Mouse (Mus musculus) liver, embryonic 12.5 days (tissue): ENCODE measurements around the gene Prelid3b. TPM values are rescaled to one million over a fixed set of nuclear protein-coding genes. Genes with fewer than 3 reads are reported as not detected.

ENCODE experiments used
- ATAC-seq: fragments of 200-750 bp; cut with Nextera tagmentation; 2 replicates; pipeline ENCODE4 v1.8.0; 2017; ENCODE audit warnings: moderate number of reproducible peaks, mild to moderate bottlenecking, moderate library complexity
- H3K27ac ChIP-seq: fragments of 300-500 bp; sonication (generic); 2 replicates; pipeline ENCODE4 v1.5.1; 2016; ENCODE audit warnings: mild to moderate bottlenecking
- H3K27me3 ChIP-seq: fragments of 300-500 bp; sonication (generic); replicated peaks from 2 replicates; pipeline ENCODE4 v1.6.1; 2016; ENCODE audit warnings: mild to moderate bottlenecking, moderate library complexity
- H3K36me3 ChIP-seq: fragments of 300-500 bp; sonication (generic); 2 replicates; pipeline ENCODE4 v1.6.1; 2016; ENCODE audit warnings: mild to moderate bottlenecking, moderate library complexity
- H3K4me1 ChIP-seq: fragments of 300-500 bp; sonication (generic); 2 replicates; pipeline ENCODE4 v1.6.1; 2016
- H3K4me2 ChIP-seq: fragments of 300-500 bp; sonication (generic); 2 replicates; pipeline ENCODE4 v1.6.1; 2016; ENCODE audit warnings: mild to moderate bottlenecking, moderate library complexity
- H3K4me3 ChIP-seq: fragments of 300-500 bp; sonication (generic); 2 replicates; pipeline ENCODE4 v1.5.1; 2016; ENCODE audit warnings: mild to moderate bottlenecking, moderate library complexity
- H3K9ac ChIP-seq: fragments of 300-500 bp; sonication (generic); 2 replicates; pipeline ENCODE4 v1.6.1; 2016; ENCODE audit warnings: mild to moderate bottlenecking, moderate library complexity
- H3K9me3 ChIP-seq: fragments of 300-500 bp; sonication (generic); replicated peaks from 2 replicates; pipeline ENCODE4 v1.6.1; 2016; ENCODE audit warnings: mild to moderate bottlenecking, moderate library complexity
- WGBS: fragments of 180-500 bp; shearing (Covaris S2); methylation state at CpG from one replicate; pipeline ENCODE4 v1.1.7; 2016; ENCODE audit not compliant: insufficient replicate concordance; 5-methylcytosine and 5-hydroxymethylcytosine counted together
- polyA plus RNA-seq: library from polyadenylated mRNA; unstranded; fragments of >200 nt; fragmentation: Nextera tagmentation; extraction: Ambion mirVana; gene quantifications from 2 replicates; pipeline ENCODE4 v1.2.1, GENCODE M21; 2016

Prelid3b gene
- polyA plus RNA-seq, 1 experiment from 2014 or later: 113 TPM

- no peak overlapping the region for H3K4me2 ChIP-seq
- 52% methylated on average over 2 of the region's 2 CpGs for WGBS
- H3K36me3 ChIP-seq: no peaks in the 10 kb centered on the region
- no peak overlapping the region for H3K4me3 ChIP-seq
- no peak overlapping the region for H3K27ac ChIP-seq
- H3K9ac ChIP-seq: no peak overlapping the region
- H3K4me1 ChIP-seq: no peaks in the 10 kb centered on the region
- ATAC-seq: no peak
- H3K9me3 ChIP-seq: no peaks in the 10 kb centered on the region
- H3K27me3 ChIP-seq: no peaks in the 10 kb centered on the region
Observed at GRCm38 (mm10) chr2:174492858-174493257, 20.0 kb upstream of the Prelid3b start.

- WGBS: 64% methylated on average over 5 of the region's 5 CpGs
- Histone ChIP-seq H3K36me3 (no peaks in the 10 kb centered on the region), H3K4me2 (no peak overlapping the region), H3K9me3 (no peaks in the 10 kb centered on the region), H3K4me3 (no peak overlapping the region), H3K27ac (no peak overlapping the region), H3K27me3 (0 out of 2 replicates have a peak, but pooled peaks cover 2% of the 10 kb centered on the region), H3K4me1 (no peaks in the 10 kb centered on the region), H3K9ac (no peak overlapping the region)
- ATAC-seq: no peak
Observed at GRCm38 (mm10) chr2:174487005-174487404, 14.1 kb upstream of the Prelid3b start.

GRCm38 (mm10) chr2:174478746-174479145 is 5.9 kb upstream of the Prelid3b start:
- H3K27ac ChIP-seq: no peak overlapping the region
- no peak for ATAC-seq
- WGBS: 60% methylated on average over 5 of the region's 5 CpGs

GRCm38 (mm10) chr2:174477543-174478319 is 4.8 kb upstream of the Prelid3b start:
- H3K36me3 ChIP-seq: no peaks in the 10 kb centered on the region
- H3K9me3 ChIP-seq: no peaks in the 10 kb centered on the region
- peaks cover 11% of the 10 kb centered on the region for H3K4me1 ChIP-seq
- H3K9ac ChIP-seq: no peak overlapping the region
- no peak overlapping the region for H3K4me3 ChIP-seq
- H3K27ac ChIP-seq: no peak overlapping the region
- H3K4me2 ChIP-seq: no peak overlapping the region
- WGBS: 58% methylated on average over 3 of the region's 3 CpGs
- peaks cover 10% of the 10 kb centered on the region; the same call in 1 of the 2 replicates for H3K27me3 ChIP-seq
- ATAC-seq: no peak

More at GRCm38 (mm10) chr2:174478746-174479145, 5.9 kb upstream of the Prelid3b start:
- no peak overlapping the region for H3K9ac ChIP-seq
- no peak overlapping the region for H3K4me2 ChIP-seq
- H3K4me1 ChIP-seq: peaks cover 5% of the 10 kb centered on the region
- H3K27me3 ChIP-seq: peaks cover 10% of the 10 kb centered on the region; the same call in 1 of the 2 replicates
- no peaks in the 10 kb centered on the region for H3K36me3 ChIP-seq
- no peaks in the 10 kb centered on the region for H3K9me3 ChIP-seq
- no peak overlapping the region for H3K4me3 ChIP-seq

- Histone ChIP-seq H3K9ac (peak overlapping the region; percentile 92), H3K27me3 (0 out of 2 replicates have a peak, but pooled peaks cover 4% of the 10 kb centered on the region), H3K36me3 (peaks cover 30% of the 10 kb centered on the region), H3K4me3 (peak overlapping the region; percentile 92), H3K27ac (peak overlapping the region; percentile 94), H3K4me2 (peak overlapping the region; percentile 94), H3K9me3 (no peaks in the 10 kb centered on the region), H3K4me1 (peaks cover 49% of the 10 kb centered on the region)
- ATAC-seq: no peak
- 76% methylated on average over 5 of the region's 5 CpGs for WGBS
Observed at GRCm38 (mm10) chr2:174473550-174473927, 658 bp upstream of the Prelid3b start.

- no peaks in the 10 kb centered on the region for H3K9me3 ChIP-seq
- peak overlapping the region; percentile 90 for H3K27ac ChIP-seq
- 3% methylated on average over 30 of the region's 30 CpGs for WGBS
- peak overlapping the region; percentile 92 for H3K9ac ChIP-seq
- H3K27me3 ChIP-seq: 0 out of 2 replicates have a peak, but pooled peaks cover 2% of the 10 kb centered on the region
- peaks cover 41% of the 10 kb centered on the region for H3K36me3 ChIP-seq
- peak overlapping the region; percentile 92 for H3K4me3 ChIP-seq
- peaks cover 54% of the 10 kb centered on the region for H3K4me1 ChIP-seq
- H3K4me2 ChIP-seq: peak overlapping the region; percentile 94
- ATAC-seq: peak; percentile 36
Observed at GRCm38 (mm10) chr2:174472407-174472806, 474 bp downstream of the Prelid3b start.

- Histone ChIP-seq H3K4me3 (peak overlapping the region; percentile 92), H3K27me3 (no peaks in the 10 kb centered on the region), H3K4me1 (peaks cover 54% of the 10 kb centered on the region), H3K27ac (peak overlapping the region; percentile 90), H3K9me3 (no peaks in the 10 kb centered on the region), H3K4me2 (peak overlapping the region; percentile 94), H3K9ac (peak overlapping the region; percentile 92), H3K36me3 (peaks cover 56% of the 10 kb centered on the region)
- WGBS: 79% methylated on average over 7 of the region's 7 CpGs
- ATAC-seq: no peak
Observed at GRCm38 (mm10) chr2:174470786-174471405, 2.0 kb downstream of the Prelid3b start.

- no peak for ATAC-seq
- Histone ChIP-seq H3K9ac (no peak overlapping the region), H3K27me3 (no peaks in the 10 kb centered on the region), H3K4me3 (peak overlapping the region; percentile 92; the same call in 1 of the 2 replicates), H3K36me3 (peaks cover 62% of the 10 kb centered on the region), H3K4me1 (peaks cover 54% of the 10 kb centered on the region), H3K27ac (peak overlapping the region; percentile 90; the same call in 1 of the 2 replicates), H3K4me2 (peak overlapping the region; percentile 94), H3K9me3 (no peaks in the 10 kb centered on the region)
- whole genome bisulfite sequencing: 16% methylated on average over 4 of the region's 4 CpGs
Observed at GRCm38 (mm10) chr2:174470333-174470732, 2.5 kb downstream of the Prelid3b start.

- 2% methylated on average over 48 of the region's 48 CpGs for WGBS
- H3K36me3 ChIP-seq: peaks cover 78% of the 10 kb centered on the region
- H3K27ac ChIP-seq: peak within 1 kb of the TSS; percentile 77
Observed at GRCm38 (mm10) chr2:174463789-174464523, 8.9 kb downstream of the Prelid3b start, which contains the start of gene Atp5e. Gene Atp5e (minus strand): TSS chr2:174464105.

GRCm38 (mm10) chr2:174463370-174463769 is 9.5 kb downstream of the Prelid3b start:
- H3K36me3 ChIP-seq: peaks cover 75% of the 10 kb centered on the region
- H3K27me3 ChIP-seq: no peaks in the 10 kb centered on the region
- 25% methylated on average over 10 of the region's 10 CpGs for WGBS
- H3K9me3 ChIP-seq: no peaks in the 10 kb centered on the region
- peak overlapping the region; percentile 75 for H3K4me3 ChIP-seq
- ATAC-seq: peak; percentile 12; the same call in 1 of the 2 replicates
- H3K4me1 ChIP-seq: peaks cover 32% of the 10 kb centered on the region
- peak overlapping the region; percentile 90 for H3K4me2 ChIP-seq
- H3K9ac ChIP-seq: peak overlapping the region; percentile 84
- H3K27ac ChIP-seq: peak overlapping the region; percentile 77

More at GRCm38 (mm10) chr2:174463789-174464523, 8.9 kb downstream of the Prelid3b start, which contains the start of gene Atp5e:
- Histone ChIP-seq H3K9ac (peak within 1 kb of the TSS; percentile 84), H3K9me3 (no peaks in the 10 kb centered on the region), H3K4me2 (peak within 1 kb of the TSS; percentile 90), H3K27me3 (no peaks in the 10 kb centered on the region), H3K4me3 (peak within 1 kb of the TSS; percentile 75), H3K4me1 (peaks cover 35% of the 10 kb centered on the region)
- peak; percentile 100 for ATAC-seq

- 0 out of 2 replicates have a peak, but pooled peaks cover 7% of the 10 kb centered on the region for H3K27me3 ChIP-seq
Observed at GRCm38 (mm10) chr2:174459365-174459764, 13.5 kb downstream of the Prelid3b start.

More at GRCm38 (mm10) chr2:174459365-174459764, 13.5 kb downstream of the Prelid3b start:
- no peak overlapping the region for H3K4me3 ChIP-seq
- H3K4me2 ChIP-seq: no peak overlapping the region
- no peak overlapping the region for H3K27ac ChIP-seq
- no peak for ATAC-seq
- no peaks in the 10 kb centered on the region for H3K9me3 ChIP-seq
- H3K4me1 ChIP-seq: peaks cover 30% of the 10 kb centered on the region
- H3K9ac ChIP-seq: no peak overlapping the region
- WGBS: 70% methylated on average over 2 of the region's 2 CpGs
- H3K36me3 ChIP-seq: peaks cover 36% of the 10 kb centered on the region
